In the genomic region with DNA sequence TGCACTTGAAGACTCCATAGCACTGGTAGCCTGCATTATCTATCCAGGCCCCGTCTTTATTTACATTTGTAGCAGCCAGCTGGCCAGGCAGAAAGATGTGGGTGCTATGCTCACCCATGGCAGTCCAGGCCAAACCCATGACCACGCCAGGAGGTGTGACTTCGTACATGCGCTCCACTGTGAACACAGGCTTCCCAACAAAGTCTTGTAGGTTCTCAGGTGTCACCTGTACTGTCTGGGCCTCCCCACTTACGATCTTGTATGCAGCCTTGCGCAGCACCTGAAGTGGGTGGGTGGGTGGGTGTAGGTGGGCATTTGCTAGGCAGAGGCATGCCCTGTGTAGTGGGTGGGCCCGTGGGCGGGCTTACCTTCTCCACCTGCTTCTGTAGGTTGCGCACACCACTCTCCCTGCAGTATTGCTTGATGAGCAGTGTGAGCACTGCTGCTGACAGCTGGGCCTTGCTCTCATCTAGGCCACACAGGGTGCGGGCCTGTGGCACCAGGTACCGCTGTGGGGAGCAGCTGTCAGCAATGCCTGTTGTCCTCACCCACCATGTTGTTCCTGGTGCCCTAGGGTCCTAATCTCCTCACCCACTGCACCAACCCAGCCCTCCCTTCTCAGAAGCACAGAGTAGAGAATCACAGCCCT, we compare ENCODE assay signal across 10 mouse cellular contexts. TPM values are rescaled to one million over a fixed set of nuclear protein-coding genes. Genes with fewer than 3 reads are reported as not detected.
A peak's percentile ranks its signal among the peaks of the same experiment; 100 is the strongest.
DNase-seq lines count a peak whose midpoint lies in the region; ATAC-seq and TF ChIP-seq lines count a peak whose summit lies in the region.
"Had no signal": no experiment of that assay in that cellular context is flagged by ENCODE, and none has a peak within 500 bp of the region (broad histone marks: within the 10 kb centered on the region; RNA-seq: fewer than 3 reads in every experiment).

No protein-coding gene starts in this region.

- peaks cover 64% of the 10 kb centered on the region for H3K36me3 ChIP-seq in midbrain, embryonic 10.5 days
- peaks cover 58% of the 10 kb centered on the region for H3K36me3 ChIP-seq in midbrain, postnatal 0 days (ENCODE audit: insufficient read depth, low read length)
- peaks cover 63% of the 10 kb centered on the region for H3K36me3 ChIP-seq in forebrain, embryonic 12.5 days (replicated peaks)
- peaks cover 60% of the 10 kb centered on the region for H3K36me3 ChIP-seq in limb, embryonic 15.5 days
- peaks cover 36% of the 10 kb centered on the region for H3K36me3 ChIP-seq in stomach, embryonic 16.5 days (ENCODE audit: control insufficient read depth, insufficient read depth, low read length)

- peaks cover 43% of the 10 kb centered on the region for H3K4me1 ChIP-seq in midbrain, embryonic 10.5 days
- H3K4me1 ChIP-seq in midbrain, postnatal 0 days (ENCODE audit: insufficient read depth, low read length): peaks cover 9% of the 10 kb centered on the region; the same call in 1 of the 2 replicates
- H3K4me1 ChIP-seq in forebrain, embryonic 12.5 days: peaks cover 22% of the 10 kb centered on the region
- H3K4me1 ChIP-seq in limb, embryonic 15.5 days: peaks cover 27% of the 10 kb centered on the region
- peaks cover 17% of the 10 kb centered on the region for H3K4me1 ChIP-seq in stomach, embryonic 16.5 days (ENCODE audit: control insufficient read depth, insufficient read depth, low read length)

- no peak for TF ChIP-seq CTCF in midbrain, postnatal 0 days (IDR thresholded peaks at IDR 0.05)

- no peaks in the 10 kb centered on the region for H3K9me3 ChIP-seq in midbrain, embryonic 10.5 days (replicated peaks)
- no peaks in the 10 kb centered on the region for H3K9me3 ChIP-seq in midbrain, postnatal 0 days (ENCODE audit: low read length)
- H3K9me3 ChIP-seq in forebrain, embryonic 12.5 days: no peaks in the 10 kb centered on the region
- H3K9me3 ChIP-seq in limb, embryonic 15.5 days: no peaks in the 10 kb centered on the region
- no peaks in the 10 kb centered on the region for H3K9me3 ChIP-seq in stomach, embryonic 16.5 days (replicated peaks; ENCODE audit: control insufficient read depth, low read length)

- no peak for DNase-seq in midbrain, embryonic 10.5 days (ENCODE audit: low spot score)
- no peak for DNase-seq in midbrain, postnatal 0 days (ENCODE audit: low spot score)
- DNase-seq in layer of hippocampus, adult 8-10 months (ENCODE audit: low spot score in 2 of 2): no peak
- DNase-seq in urinary bladder, postnatal 25 days (ENCODE audit: low spot score): no peak
- DNase-seq in kidney, adult 8-10 months: no peak
- DNase-seq: gastrocnemius, postnatal 25 days; lung, adult 18-20 months had no signal

- no peak overlapping the region for H3K9ac ChIP-seq in midbrain, postnatal 0 days (replicated peaks; ENCODE audit: low read length, poor library complexity, severe bottlenecking)
- H3K9ac ChIP-seq in forebrain, embryonic 12.5 days: peak overlapping the region; percentile 81; the same call in 1 of the 2 replicates
- 0 out of 2 replicates have a peak overlapping the region, but pooled peaks have one; percentile 68 for H3K9ac ChIP-seq in limb, embryonic 15.5 days
- H3K9ac ChIP-seq in stomach, embryonic 16.5 days (ENCODE audit: low read length): peak overlapping the region; percentile 91

- 90% methylated on average over 11 of the region's 11 CpGs for WGBS in midbrain, embryonic 10.5 days
- WGBS in midbrain, postnatal 0 days: 89% methylated on average over 11 of the region's 11 CpGs
- WGBS in forebrain, embryonic 12.5 days: 84% methylated on average over 11 of the region's 11 CpGs
- WGBS in limb, embryonic 15.5 days: 84% methylated on average over 11 of the region's 11 CpGs
- 72% methylated on average over 11 of the region's 11 CpGs for WGBS in stomach, embryonic 16.5 days

- ATAC-seq in midbrain, postnatal 0 days (ENCODE audit: low FRiP score): no peak
- no peak for ATAC-seq in forebrain, embryonic 12.5 days (ENCODE audit: low FRiP score)
- ATAC-seq in limb, embryonic 15.5 days (ENCODE audit: insufficient number of reproducible peaks, low FRiP score, low TSS enrichment, low read depth): no peak
- no peak for ATAC-seq in stomach, embryonic 16.5 days (ENCODE audit: insufficient read depth, low FRiP score)

- H3K27ac ChIP-seq in midbrain, embryonic 10.5 days (replicated peaks): no peak overlapping the region
- H3K27ac ChIP-seq in midbrain, postnatal 0 days (ENCODE audit: low read depth, low read length): no peak overlapping the region
- H3K27ac ChIP-seq in forebrain, embryonic 12.5 days: no peak overlapping the region
- H3K27ac ChIP-seq in limb, embryonic 15.5 days: no peak overlapping the region
- no peak overlapping the region for H3K27ac ChIP-seq in stomach, embryonic 16.5 days (ENCODE audit: low read length)

- H3K27me3 ChIP-seq in midbrain, embryonic 10.5 days (ENCODE audit: low read depth, poor library complexity, severe bottlenecking): no peaks in the 10 kb centered on the region
- H3K27me3 ChIP-seq in midbrain, postnatal 0 days (ENCODE audit: insufficient read depth, low read length): no peaks in the 10 kb centered on the region
- no peaks in the 10 kb centered on the region for H3K27me3 ChIP-seq in forebrain, embryonic 12.5 days
- H3K27me3 ChIP-seq in limb, embryonic 15.5 days: no peaks in the 10 kb centered on the region
- no peaks in the 10 kb centered on the region for H3K27me3 ChIP-seq in stomach, embryonic 16.5 days (ENCODE audit: control insufficient read depth, insufficient read depth, low read length)

- H3K4me3 ChIP-seq in midbrain, embryonic 10.5 days: peak overlapping the region; percentile 84
- H3K4me3 ChIP-seq in midbrain, postnatal 0 days (ENCODE audit: low read depth, low read length): no peak overlapping the region
- peak overlapping the region; percentile 69 for H3K4me3 ChIP-seq in forebrain, embryonic 12.5 days (replicated peaks)
- peak overlapping the region; percentile 62 for H3K4me3 ChIP-seq in limb, embryonic 15.5 days
- H3K4me3 ChIP-seq in stomach, embryonic 16.5 days (replicated peaks; ENCODE audit: low read length): peak overlapping the region; percentile 74; the same call in 1 of the 2 replicates

- no peak overlapping the region for H3K4me2 ChIP-seq in midbrain, postnatal 0 days (ENCODE audit: low read depth, low read length, poor library complexity, severe bottlenecking)
- peak overlapping the region; percentile 90 for H3K4me2 ChIP-seq in forebrain, embryonic 12.5 days
- H3K4me2 ChIP-seq in limb, embryonic 15.5 days: peak overlapping the region; percentile 80
- H3K4me2 ChIP-seq in stomach, embryonic 16.5 days (ENCODE audit: low read depth, low read length): peak overlapping the region; percentile 96

RNA-seq across cellular contexts. Expression of a gene that starts 2.0 kb away (rescaled TPM):
- 1,286 and 1,494 TPM in 2 replicates for polyA plus RNA-seq in midbrain, embryonic 10.5 days (2016; fragmentation: Nextera tagmentation; extraction: Ambion mirVana)
- 606 and 1,008 TPM in 2 replicates for total RNA-seq in midbrain, postnatal 0 days (2014; rRNA removed)
- polyA plus RNA-seq in midbrain, postnatal 0 days (2015; fragmentation: Nextera tagmentation; extraction: Ambion mirVana): 1,065 and 1,089 TPM in 2 replicates
- polyA plus RNA-seq in forebrain, embryonic 12.5 days (2016; fragmentation: Nextera tagmentation; extraction: Ambion mirVana): 1,181 and 1,289 TPM in 2 replicates
- 1,472 and 1,900 TPM in 2 replicates for polyA plus RNA-seq in limb, embryonic 15.5 days (2015; fragmentation: Nextera tagmentation; extraction: Ambion mirVana)
- polyA plus RNA-seq in stomach, embryonic 16.5 days (2015; fragmentation: Nextera tagmentation; extraction: Ambion mirVana): 1,502 and 1,716 TPM in 2 replicates
- total RNA-seq in layer of hippocampus, adult 8-10 months (2022): 100 to 1,000 TPM; 286 to 457 (median 374) TPM

RNA-seq across cellular contexts. Expression of a gene that starts 5.7 kb away (rescaled TPM):
- 197 and 202 TPM in 2 replicates for polyA plus RNA-seq in midbrain, embryonic 10.5 days (2016; fragmentation: Nextera tagmentation; extraction: Ambion mirVana)
- 58.2 and 72.8 TPM in 2 replicates for total RNA-seq in midbrain, postnatal 0 days (2014; rRNA removed)
- 196 and 197 TPM in 2 replicates for polyA plus RNA-seq in midbrain, postnatal 0 days (2015; fragmentation: Nextera tagmentation; extraction: Ambion mirVana)
- 170 and 173 TPM in 2 replicates for polyA plus RNA-seq in forebrain, embryonic 12.5 days (2016; fragmentation: Nextera tagmentation; extraction: Ambion mirVana)
- polyA plus RNA-seq in limb, embryonic 15.5 days (2015; fragmentation: Nextera tagmentation; extraction: Ambion mirVana): 257 and 269 TPM in 2 replicates
- 240 and 266 TPM in 2 replicates for polyA plus RNA-seq in stomach, embryonic 16.5 days (2015; fragmentation: Nextera tagmentation; extraction: Ambion mirVana)
- total RNA-seq in layer of hippocampus, adult 8-10 months (2022): 100 to 1,000 TPM; 138 to 161 (median 146) TPM

RNA-seq across cellular contexts. Expression of a gene that starts 11.4 kb away (rescaled TPM):
- polyA plus RNA-seq in midbrain, embryonic 10.5 days (2016; fragmentation: Nextera tagmentation; extraction: Ambion mirVana): 52.4 and 54.4 TPM in 2 replicates
- total RNA-seq in midbrain, postnatal 0 days (2014; rRNA removed): 68.1 and 69.5 TPM in 2 replicates
- 40.1 and 40.2 TPM in 2 replicates for polyA plus RNA-seq in midbrain, postnatal 0 days (2015; fragmentation: Nextera tagmentation; extraction: Ambion mirVana)
- 54.4 and 55.0 TPM in 2 replicates for polyA plus RNA-seq in forebrain, embryonic 12.5 days (2016; fragmentation: Nextera tagmentation; extraction: Ambion mirVana)
- 46.5 and 49.1 TPM in 2 replicates for polyA plus RNA-seq in limb, embryonic 15.5 days (2015; fragmentation: Nextera tagmentation; extraction: Ambion mirVana)
- 40.7 and 42.9 TPM in 2 replicates for polyA plus RNA-seq in stomach, embryonic 16.5 days (2015; fragmentation: Nextera tagmentation; extraction: Ambion mirVana)
- 10 to 100 TPM; 56.0 to 64.2 (median 59.3) TPM for total RNA-seq in layer of hippocampus, adult 8-10 months (2022)

RNA-seq across cellular contexts. Expression of a gene that starts 12.7 kb away (rescaled TPM):
- 0.61 and 0.79 TPM in 2 replicates for polyA plus RNA-seq in midbrain, embryonic 10.5 days (2016; fragmentation: Nextera tagmentation; extraction: Ambion mirVana)
- 0.99 and 3.0 TPM in 2 replicates for total RNA-seq in midbrain, postnatal 0 days (2014; rRNA removed)
- 1.5 TPM in 2 replicates for polyA plus RNA-seq in midbrain, postnatal 0 days (2015; fragmentation: Nextera tagmentation; extraction: Ambion mirVana)
- 0.42 and 0.77 TPM in 2 replicates for polyA plus RNA-seq in forebrain, embryonic 12.5 days (2016; fragmentation: Nextera tagmentation; extraction: Ambion mirVana)
- 0.17 and 0.57 TPM in 2 replicates for polyA plus RNA-seq in limb, embryonic 15.5 days (2015; fragmentation: Nextera tagmentation; extraction: Ambion mirVana)
- polyA plus RNA-seq in stomach, embryonic 16.5 days (2015; fragmentation: Nextera tagmentation; extraction: Ambion mirVana): 0.17 and 0.65 TPM in 2 replicates
- total RNA-seq in layer of hippocampus, adult 8-10 months (2022): 1 to 10 TPM in 2 of 4 experiments, under 1 TPM in 2; 0.48 to 1.8 (median 1.2) TPM
- total RNA-seq: gastrocnemius, postnatal 25 days had no signal

RNA-seq across cellular contexts. Expression of a gene that starts 30.6 kb away (rescaled TPM):
- 148 and 157 TPM in 2 replicates for polyA plus RNA-seq in midbrain, embryonic 10.5 days (2016; fragmentation: Nextera tagmentation; extraction: Ambion mirVana)
- 56.1 and 56.4 TPM in 2 replicates for total RNA-seq in midbrain, postnatal 0 days (2014; rRNA removed)
- polyA plus RNA-seq in midbrain, postnatal 0 days (2015; fragmentation: Nextera tagmentation; extraction: Ambion mirVana): 79.1 and 95.9 TPM in 2 replicates
- 180 and 187 TPM in 2 replicates for polyA plus RNA-seq in forebrain, embryonic 12.5 days (2016; fragmentation: Nextera tagmentation; extraction: Ambion mirVana)
- 80.6 and 94.2 TPM in 2 replicates for polyA plus RNA-seq in limb, embryonic 15.5 days (2015; fragmentation: Nextera tagmentation; extraction: Ambion mirVana)
- 78.9 and 88.5 TPM in 2 replicates for polyA plus RNA-seq in stomach, embryonic 16.5 days (2015; fragmentation: Nextera tagmentation; extraction: Ambion mirVana)
- total RNA-seq in layer of hippocampus, adult 8-10 months (2022): 100 to 1,000 TPM; 149 to 168 (median 159) TPM
